Mouse (Mus musculus): ENCODE results near the gene Tmem253.
"Not testable (repeated sequence)": the region's sequence is repeated elsewhere in the genome, so short reads cannot be mapped to it uniquely, and the experiment has no call there.

- TF ChIP-seq CTCF (conservative IDR thresholded peaks at IDR 0.05; ENCODE audit: low read length); POU5F1 (IDR thresholded peaks at IDR 0.05; ENCODE audit: borderline replicate concordance, low read length); NANOG (IDR thresholded peaks at IDR 0.05; ENCODE audit: borderline replicate concordance, low read length): not testable (repeated sequence)
Observed at GRCm38 (mm10) chr14:52042359-52042758, 26.9 kb downstream of the Tmem253 start, which contains the start of gene Olfr221.
